Mouse (Mus musculus): ENCODE results near the gene Slc25a18.

GRCm38 (mm10) chr6:120773149-120773628, at the start of gene Slc25a18:
- TF ChIP-seq CTCF (IDR thresholded peaks at IDR 0.05; ENCODE audit: borderline replicate concordance, control insufficient read depth, extremely low read depth, insufficient read depth, low read length, poor library complexity) (no peak), POLR2A (IDR thresholded peaks at IDR 0.05; ENCODE audit: control insufficient read depth, extremely low read depth, insufficient read depth, low read length, poor library complexity) (no peak)

Data from thymus, adult 2 months (tissue).